Mouse (Mus musculus) erythroblast, adult 5-6 weeks (primary cell): ENCODE results near the gene Cd5l. TPM values are rescaled to one million over a fixed set of nuclear protein-coding genes. Genes with fewer than 3 reads are reported as not detected.
"Not testable (repeated sequence)": the region's sequence is repeated elsewhere in the genome, so short reads cannot be mapped to it uniquely, and the experiment has no call there.

ENCODE experiments used
- ATAC-seq: replicated peaks from 2 replicates; pipeline ENCODE4 v1.8.0; 2016; ENCODE audit warnings: moderate number of reproducible peaks, mild to moderate bottlenecking, moderate TSS enrichment, inconsistent platforms; ENCODE audit not compliant: poor library complexity, low FRiP score, severe bottlenecking
- total RNA-seq, 2 experiments: library from RNA; stranded (forward) in 1 of 2; stranded (reverse) in 1 of 2; fragments of 150-400 nt in 1 of 2; fragments of 200-764, 138-1000 nt in 1 of 2; gene quantifications; 2 replicates each; pipeline versions ENCODE4 v1.2.3 to v1.2.4; 2015 to 2017; ENCODE audit warnings: low replicate concordance in 2 of 2

Gene Cd5l
- total RNA-seq (2015; ENCODE audit: low replicate concordance): 3.5 and 8.2 TPM in 2 replicates
- 28.4 and 30.4 TPM in 2 replicates for total RNA-seq (2017; ENCODE audit: low replicate concordance)

DNA sequence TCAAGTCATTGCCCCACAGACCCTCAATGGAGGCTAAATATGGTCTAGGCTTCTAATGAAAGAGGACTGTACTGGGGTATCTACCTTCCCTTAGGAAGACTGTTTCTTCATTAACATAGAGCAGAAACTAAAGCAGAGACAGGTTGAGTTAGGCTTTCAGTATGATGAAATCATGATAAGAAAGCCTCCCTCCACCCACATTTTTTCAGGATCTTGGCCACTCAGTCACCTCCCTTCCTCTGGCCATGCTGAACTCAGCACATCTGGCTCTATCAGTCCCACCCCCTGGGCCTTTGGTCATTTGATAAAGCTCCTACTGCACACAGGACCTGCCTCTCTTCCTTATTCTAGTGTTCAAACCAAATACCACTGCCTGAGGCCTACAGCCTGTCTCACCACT, at the start of gene Cd5l:
TSS of gene Cd5l (plus strand) at position 301 of the 400 bp plus-strand sequence.
- no peak for ATAC-seq

DNA sequence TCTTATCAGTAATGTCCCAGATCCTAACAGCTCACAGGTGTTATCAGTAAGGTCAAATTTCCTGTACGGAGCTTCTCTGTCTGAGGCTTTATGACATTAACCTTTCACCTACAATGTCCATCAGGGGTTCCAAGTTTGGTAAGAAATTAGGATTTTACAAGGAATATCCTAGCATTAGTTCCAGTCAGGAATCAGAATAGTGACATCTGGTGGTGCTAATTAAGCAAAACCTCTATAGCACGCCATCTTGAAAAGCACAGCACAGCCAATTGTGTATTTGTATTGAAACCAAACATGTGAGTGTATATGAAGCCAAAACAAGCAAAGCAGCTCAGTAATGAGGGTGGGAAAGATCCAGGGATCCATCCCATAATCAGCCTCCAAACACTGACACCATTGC, 47.8 kb upstream of the Cd5l start:
- ATAC-seq: no peak

DNA sequence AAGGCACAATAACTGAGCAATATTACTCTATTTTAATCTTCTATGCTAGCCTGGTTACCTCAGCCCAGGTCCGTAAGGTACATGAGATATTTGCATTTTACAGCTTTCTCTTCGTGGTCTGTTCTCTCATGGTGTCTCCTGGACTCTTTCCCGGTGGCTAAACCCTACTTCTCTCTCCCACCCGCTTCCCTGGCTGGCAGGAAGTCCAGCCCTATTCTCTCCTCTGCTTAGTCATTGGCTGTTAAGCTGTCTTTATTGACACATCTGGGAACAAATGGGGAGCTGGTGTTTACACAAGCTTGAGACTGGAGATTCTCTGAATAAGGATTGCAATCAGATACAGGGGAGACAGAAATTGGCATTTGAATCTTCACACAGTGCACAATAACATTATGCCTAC, 35.1 kb upstream of the Cd5l start:
- no peak for ATAC-seq

DNA sequence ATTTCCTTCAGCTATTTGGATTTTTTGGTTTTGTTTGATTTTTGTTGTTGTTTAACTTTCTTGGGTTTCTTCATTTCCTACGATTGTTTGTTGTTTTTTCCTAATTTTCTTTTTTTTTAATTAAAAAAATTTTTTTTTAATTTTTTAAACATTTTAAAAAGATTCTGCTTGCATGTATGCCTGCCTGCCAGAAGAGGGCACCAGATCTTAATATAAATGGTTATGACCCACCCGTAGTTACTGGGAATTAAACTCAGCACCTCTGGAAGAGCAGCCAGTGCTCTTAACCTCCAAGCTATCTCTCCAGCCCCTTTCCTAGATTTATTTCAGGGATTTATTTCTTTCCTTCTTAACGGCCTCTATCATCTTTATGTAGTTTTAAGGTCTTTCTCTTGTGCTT, 33.9 kb upstream of the Cd5l start:
- no peak for ATAC-seq

DNA sequence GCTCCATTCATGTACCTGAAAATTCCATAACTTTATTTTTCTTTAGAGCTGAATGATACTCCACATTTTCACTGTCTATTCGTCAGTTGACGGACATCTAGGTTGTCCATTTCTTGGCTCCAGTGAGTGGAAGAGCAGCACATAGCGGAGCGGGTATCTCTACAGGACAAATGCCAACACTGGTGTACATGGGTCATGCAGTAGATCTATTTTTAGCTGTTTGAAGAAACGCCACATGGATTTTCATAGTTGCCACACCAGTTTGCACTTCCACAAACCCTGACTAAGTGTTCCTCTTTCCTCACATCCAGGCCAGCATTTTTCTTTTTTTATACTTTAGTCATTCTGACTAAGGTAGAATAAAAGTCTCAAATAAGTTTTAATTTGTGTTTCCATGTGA, 19.8 kb upstream of the Cd5l start:
- ATAC-seq: no peak

DNA sequence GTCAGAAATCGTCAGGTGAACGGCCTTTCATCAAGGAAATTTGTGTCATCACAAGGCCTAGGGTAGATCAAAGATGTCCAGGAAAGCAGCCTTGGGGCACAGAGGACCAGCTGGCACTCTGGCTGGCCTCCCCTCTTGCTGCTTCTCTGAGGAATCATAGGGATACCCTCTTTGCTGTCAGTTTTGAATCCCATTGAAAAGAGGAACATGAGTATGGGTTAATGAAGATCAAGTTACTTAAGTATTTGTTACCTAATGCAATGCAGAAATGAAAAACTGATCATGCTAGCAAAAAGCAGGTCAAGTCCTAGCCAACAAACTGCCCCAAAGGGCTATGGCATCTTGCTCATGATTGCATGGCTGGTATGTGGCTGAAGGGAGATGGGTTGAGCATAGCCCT, 6.7 kb upstream of the Cd5l start:
- ATAC-seq: not testable (repeated sequence)

DNA sequence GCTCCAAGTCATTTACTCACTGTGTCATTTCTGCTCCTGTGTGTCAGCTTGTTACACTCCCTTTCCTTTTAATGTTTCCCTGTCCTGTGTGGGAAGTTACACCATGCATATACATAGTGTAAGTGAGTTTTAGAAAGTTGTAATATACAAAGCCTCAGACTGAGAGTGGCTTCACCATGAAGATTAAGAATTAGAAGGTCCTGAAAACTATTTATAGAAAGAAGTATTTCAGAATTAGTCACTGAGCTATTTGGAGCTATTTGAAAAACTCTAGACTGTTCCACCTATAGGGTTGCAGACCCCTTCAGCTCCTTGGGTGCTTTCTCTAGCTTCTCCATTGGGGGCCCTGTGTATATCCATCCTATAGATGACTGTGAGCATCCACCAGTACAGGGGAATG, 1.5 kb downstream of the Cd5l start:
- ATAC-seq: no peak

DNA sequence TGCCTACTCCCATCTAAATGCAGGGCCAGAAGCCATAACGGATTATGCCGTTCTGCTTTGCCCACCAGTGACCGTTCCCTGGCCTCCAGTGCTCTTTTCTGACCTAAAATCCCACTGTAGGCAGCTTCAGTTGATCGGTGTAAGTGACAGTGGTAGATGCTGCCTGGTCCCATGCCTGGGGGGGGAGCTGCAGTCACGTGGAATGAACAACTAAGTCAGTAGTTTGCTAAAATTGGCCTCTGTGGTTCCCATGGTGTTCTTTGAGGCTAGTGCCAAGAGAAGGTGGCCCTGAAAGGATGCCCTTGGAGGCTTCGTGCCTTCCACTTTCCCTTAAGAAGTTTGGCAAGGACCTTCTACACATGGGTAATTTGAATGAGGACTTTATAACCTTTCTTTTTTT, 2.8 kb downstream of the Cd5l start:
- ATAC-seq: no peak

DNA sequence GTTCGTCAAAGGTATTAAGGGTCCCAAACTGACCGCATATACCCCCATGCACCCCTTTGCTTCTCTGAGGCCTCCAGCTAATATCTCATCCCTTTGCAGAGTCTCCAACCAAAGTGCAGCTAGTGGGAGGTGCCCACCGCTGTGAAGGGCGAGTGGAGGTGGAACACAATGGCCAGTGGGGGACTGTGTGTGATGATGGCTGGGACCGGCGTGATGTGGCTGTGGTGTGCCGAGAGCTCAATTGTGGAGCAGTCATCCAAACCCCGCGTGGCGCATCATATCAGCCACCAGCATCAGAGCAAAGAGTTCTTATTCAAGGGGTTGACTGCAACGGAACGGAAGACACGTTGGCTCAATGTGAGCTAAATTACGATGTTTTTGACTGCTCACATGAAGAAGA, 8.0 kb downstream of the Cd5l start:
- ATAC-seq: no peak

DNA sequence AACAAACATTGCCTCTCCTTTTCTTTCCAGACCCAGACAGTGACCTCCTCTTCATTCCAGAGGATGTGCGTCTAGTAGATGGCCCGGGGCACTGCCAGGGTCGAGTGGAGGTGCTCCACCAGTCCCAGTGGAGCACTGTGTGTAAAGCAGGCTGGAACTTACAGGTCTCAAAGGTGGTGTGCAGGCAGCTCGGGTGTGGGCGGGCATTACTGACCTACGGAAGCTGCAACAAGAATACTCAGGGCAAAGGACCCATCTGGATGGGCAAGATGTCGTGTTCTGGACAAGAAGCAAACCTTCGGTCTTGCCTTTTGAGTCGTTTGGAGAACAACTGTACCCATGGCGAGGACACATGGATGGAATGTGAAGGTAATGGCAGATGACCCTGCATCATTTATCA, 9.8 kb downstream of the Cd5l start:
- ATAC-seq: no peak

DNA sequence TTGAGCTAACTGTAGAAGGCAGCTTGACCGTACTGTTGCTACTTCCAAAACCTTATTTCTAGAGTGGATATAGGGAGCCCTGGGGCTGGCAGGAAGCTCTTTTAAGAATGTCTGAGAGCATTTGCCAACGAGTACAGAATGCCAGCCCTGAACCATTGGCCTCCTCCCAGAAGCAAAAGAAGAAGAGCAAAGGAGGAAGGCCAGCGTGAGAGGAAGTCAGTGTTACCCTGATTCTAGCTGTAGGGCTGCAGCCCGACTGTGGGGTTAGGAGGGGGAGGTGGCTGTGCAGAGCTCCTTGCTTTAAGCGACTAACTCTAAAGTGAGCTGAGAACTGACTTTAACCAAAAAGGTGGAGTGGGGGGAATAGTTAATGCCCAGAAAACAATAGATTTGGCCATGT, 11.5 kb downstream of the Cd5l start:
- no peak for ATAC-seq

DNA sequence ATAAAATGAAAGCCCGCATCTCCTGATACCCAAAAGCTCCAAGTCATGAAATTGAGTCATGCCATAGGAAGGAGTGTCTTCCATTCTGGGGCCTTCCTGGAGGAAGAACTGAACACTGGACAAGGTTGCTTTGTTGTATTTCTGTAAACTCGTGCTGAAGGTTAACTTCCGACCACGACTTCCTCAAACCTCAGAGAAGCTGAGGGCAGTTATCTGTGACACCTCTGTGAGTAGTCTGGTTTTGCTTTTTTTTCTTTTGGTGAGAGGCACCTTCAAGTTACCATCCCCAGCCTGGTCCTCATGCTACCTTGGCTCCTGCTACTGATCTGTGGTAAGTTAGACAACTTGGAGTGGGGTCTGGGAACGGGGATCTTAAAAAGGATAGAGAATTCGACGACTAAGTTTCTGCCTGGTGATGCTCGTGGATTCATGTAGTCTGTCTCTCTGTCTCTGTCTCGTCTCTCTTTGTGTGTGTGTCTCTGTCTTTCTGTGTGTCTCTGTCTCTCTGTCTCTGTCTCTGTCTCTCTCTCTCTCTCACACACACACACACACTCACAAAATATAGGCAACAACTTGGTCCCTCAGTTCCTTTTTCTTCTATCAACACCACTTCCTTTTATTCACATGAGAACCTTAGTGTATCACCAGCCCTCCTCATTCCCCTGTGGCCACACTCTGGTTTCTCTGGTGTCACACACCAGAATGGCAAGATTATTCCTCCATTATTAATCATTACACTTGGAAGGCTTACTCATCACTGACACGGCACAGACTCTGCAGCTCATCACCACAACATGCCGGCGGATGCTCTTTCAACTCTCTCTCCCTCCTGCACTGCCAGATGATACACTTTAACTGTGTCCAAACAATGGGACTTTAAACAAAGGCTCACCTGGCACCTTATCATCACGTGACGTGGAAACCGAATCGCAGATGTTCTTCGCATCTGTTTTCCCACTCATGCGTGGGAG, 18.8 kb downstream of the Cd5l start, which contains the start of gene Fcrl1:
TSS of gene Fcrl1 (plus strand) at position 193 of the 971 bp plus-strand sequence.
- no peak for ATAC-seq

DNA sequence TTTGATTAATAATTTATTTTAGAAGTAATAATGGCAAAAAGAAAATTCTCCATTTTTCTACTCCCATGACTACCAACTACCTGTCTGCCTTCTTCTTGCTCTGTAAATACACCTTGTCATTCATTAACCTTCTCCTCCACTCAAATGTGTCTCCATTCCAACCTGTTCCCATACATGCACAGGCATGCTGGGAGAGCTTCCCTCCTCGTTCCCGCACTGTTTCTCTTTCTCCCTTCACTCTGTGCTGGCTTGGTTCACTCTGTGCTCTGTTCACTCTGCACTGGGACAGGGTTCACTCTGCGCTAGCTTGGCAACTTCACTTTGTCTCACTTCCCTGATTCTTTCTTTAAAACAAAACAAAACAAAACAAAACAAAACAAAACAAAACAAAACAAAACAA, 19.5 kb downstream of the Cd5l start:
- ATAC-seq: no peak

DNA sequence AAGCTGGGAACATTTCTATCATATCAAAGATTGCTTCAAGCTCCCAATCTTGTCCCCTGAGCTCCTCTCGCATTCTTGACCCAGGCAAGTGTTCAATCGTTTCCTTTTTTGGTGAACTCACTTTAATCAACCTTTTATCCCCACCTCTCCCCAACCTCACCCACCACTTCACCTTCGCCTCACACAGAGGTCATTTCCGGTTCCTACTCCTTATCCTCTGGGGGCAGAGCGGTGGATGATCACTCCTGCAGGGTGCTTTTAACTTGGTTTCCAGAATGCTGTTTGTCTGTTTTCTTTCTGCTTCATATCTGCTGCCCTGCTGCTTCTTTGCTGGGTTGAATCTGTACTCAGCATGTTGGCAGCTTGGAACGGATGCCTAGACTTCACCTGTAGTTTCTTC, 20.0 kb downstream of the Cd5l start:
- ATAC-seq: no peak

DNA sequence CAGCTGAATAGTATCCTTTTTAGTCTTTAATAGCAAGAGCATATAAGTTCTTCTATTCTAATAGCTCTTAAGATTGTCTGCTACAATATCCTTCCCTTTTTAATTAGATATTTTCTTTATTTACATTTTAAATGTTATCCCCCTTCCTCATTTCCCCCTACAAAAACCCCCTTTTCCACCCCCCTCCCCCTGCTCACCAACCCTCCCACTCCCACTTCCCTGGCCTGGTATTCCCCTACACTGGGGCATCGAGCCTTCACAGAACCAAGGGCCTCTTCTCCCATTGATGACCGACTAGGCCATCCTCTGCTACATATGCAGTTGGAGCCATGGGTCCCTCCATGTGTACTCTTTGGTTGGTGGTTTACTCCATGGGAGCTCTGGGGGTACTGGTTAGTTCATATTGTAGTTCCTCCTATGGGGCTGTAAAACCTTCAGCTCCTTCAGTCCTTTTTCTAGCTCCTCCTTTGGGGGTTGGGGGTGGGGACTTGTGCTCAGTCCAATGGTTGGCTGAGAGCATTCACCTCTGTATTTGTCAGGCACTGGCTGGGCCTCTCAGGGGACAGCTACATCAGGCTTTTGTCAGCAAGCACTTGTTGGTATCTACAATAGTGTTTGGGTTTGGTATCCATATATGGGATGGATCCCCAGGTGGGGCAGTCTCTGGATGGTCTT, 22.1 kb downstream of the Cd5l start:
- not testable (repeated sequence) for ATAC-seq

DNA sequence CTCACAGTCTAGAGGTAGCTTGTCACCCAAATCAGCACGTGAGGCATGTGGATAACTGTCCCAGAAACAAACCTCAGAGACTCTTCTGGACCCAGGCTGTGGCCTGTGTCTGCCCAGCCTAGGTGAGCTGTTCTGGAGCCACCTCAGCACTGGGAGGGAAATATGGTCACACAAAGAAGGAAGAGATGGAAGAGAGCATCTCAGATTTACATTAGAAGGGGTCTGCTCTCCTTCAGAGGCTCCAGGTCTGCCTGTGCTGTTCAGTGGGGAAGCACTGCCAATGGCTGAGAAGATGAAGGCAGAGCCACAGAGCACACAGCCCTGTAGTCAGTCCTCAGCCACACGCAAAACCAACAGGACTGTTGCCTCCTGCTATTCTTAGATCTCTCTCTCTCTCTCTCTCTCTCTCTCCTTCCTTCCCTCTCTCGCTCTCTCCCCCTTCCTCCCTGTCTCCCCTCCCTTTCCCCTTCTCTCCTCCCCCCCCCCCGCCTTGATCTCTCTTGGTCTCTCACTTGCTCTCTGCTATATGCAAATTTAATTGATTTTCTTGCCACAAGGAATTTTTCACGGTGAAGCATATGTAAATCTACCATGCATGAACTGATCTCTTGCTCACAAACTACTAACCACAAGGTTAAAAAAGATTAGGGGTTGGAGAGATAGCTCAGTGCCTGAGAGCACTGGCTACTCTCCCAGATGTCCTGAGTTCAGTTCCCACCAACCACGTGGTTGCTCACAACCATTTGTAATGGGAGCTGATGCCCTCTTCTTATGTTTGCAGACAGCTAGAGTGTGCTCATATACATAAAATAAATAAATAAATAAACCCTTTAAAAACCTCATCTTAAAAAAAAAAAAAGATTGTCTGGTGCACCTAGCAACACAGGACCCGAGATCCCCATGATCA, 24.4 kb downstream of the Cd5l start:
- no peak for ATAC-seq

DNA sequence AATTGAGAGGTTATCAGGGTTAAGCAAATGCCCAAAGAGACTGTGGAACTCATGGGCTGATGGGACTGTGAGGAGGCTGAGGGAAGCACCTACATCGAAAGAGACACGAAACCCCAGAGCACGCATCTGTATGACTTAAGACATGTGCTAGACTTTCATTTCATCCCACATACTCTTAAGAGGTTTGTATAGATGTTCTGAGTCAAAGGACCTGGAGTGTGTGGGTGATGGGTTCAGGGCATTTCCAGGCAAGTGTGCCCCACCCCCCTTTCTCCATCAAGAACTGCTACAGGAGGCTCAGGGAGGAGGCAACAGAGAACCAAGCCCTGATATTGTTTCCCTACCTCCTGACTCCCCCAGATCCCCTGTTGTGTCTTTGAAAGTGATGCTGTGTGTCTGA, 25.6 kb downstream of the Cd5l start:
- no peak for ATAC-seq

DNA sequence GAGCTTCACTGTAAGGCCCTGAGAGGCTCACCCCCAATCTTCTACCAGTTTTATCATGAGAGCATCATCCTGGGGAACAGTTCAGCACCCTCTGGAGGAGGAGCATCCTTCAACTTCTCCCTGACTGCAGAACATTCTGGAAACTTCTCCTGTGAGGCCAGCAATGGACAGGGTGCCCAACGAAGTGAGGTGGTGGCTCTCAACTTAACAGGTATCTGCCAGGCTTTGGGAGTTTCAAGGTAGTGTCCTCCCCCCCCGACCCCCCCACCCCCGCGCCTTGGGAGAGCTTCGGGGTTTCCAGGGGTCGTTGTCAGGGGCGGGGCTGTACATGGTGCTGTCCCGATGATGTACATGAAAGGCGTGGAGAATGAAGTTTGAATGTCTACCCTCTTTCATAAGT, 27.4 kb downstream of the Cd5l start:
- no peak for ATAC-seq

DNA sequence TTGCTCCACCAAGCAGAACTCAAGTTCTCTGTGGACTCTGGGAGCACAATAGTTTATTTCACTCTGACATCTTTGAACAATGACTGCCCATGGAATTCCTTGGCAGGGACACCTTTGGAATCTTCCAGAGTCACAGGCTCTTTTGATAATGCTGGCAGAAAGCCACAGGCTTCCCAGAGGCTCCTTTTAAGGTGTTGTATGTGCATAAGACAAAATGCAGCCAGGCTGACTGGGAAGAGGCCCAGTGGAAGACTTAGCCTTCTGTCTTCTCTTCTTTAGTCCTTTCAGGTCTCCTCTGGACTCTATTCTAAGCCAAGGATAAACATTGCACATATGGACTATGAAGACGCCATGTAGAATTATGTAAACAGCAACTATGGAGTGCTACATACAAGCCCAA, 33.3 kb downstream of the Cd5l start:
- ATAC-seq: no peak

DNA sequence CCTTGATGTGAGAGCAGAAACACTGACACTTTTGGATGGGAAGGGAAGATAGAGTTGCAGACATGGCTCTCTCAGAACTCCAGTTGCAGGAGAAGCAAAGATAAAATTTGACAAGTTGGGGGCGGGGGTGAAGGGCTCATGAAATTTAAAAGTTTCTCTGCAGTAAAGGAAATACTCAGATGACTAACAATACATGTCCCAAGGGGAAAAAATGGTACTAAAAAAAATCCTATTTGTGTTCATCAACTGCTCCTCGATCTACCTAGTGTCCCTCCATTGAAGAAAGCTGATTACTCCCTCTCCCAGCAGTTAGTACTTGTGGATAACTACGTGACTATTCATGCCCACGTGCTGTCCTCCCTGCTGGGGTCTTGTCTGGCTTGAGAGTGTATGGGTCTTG, 41.1 kb downstream of the Cd5l start:
- ATAC-seq: no peak
